Mouse (Mus musculus): ENCODE measurements around the gene Gpr155. TPM values are rescaled to one million over a fixed set of nuclear protein-coding genes. Genes with fewer than 3 reads are reported as not detected.

Gpr155 gene
- polyA plus RNA-seq, 1 experiment from 2014 or later: 15.1 TPM

Other genes with a start within 250 kb of the Gpr155 start
- 73.7 and 81.5 TPM in 2 replicates for gene Ola1, start 167.6 kb downstream of the Gpr155 start, polyA plus RNA-seq (2015; fragmentation: Nextera tagmentation; extraction: Ambion mirVana)
- gene Sp9, start 114.6 kb downstream of the Gpr155 start, polyA plus RNA-seq (2015; fragmentation: Nextera tagmentation; extraction: Ambion mirVana): not detected in 2 replicates
- gene Scrn3, start 74.0 kb downstream of the Gpr155 start, polyA plus RNA-seq (2015; fragmentation: Nextera tagmentation; extraction: Ambion mirVana): 16.6 and 16.9 TPM in 2 replicates
- gene Cir1, start 73.9 kb downstream of the Gpr155 start, polyA plus RNA-seq (2015; fragmentation: Nextera tagmentation; extraction: Ambion mirVana): 14.7 and 14.9 TPM in 2 replicates
- gene Wipf1, start 143.2 kb upstream of the Gpr155 start, polyA plus RNA-seq (2015; fragmentation: Nextera tagmentation; extraction: Ambion mirVana): 9.0 and 10.7 TPM in 2 replicates
- 0.10 TPM in 2 replicates for gene Chrna1, start 193.8 kb upstream of the Gpr155 start, polyA plus RNA-seq (2015; fragmentation: Nextera tagmentation; extraction: Ambion mirVana)

Measured in intestine, embryonic 16.5 days (tissue).